Mouse (Mus musculus) heart, adult 18-20 months (tissue): ENCODE results near the gene Aqr. TPM values are rescaled to one million over a fixed set of nuclear protein-coding genes. Genes with fewer than 3 reads are reported as not detected.

Experiments
- DNase-seq, 2 experiments: peaks; one replicate each; pipeline ENCODE4 v3.0.0; 2021 to 2022; ENCODE audit warnings: mixed read lengths in 1 of 2
- microRNA-seq, 2 experiments: library from miRNA; unstranded; fragments of <30 nt; microRNA quantifications; one replicate each; pipeline ENCODE4 v1.2.0; 2022
- total RNA-seq, 2 experiments: library from RNA; stranded (reverse); gene quantifications; 2 replicates each; pipeline ENCODE4 v1.2.3; 2021

Gene Aqr
- total RNA-seq, 2 experiments from 2014 or later, result 17.2 to 20.5 TPM

- no peak for DNase-seq
Observed at GRCm38 (mm10) chr2:114064004-114064403, 122.8 kb downstream of the Aqr start.

DNA sequence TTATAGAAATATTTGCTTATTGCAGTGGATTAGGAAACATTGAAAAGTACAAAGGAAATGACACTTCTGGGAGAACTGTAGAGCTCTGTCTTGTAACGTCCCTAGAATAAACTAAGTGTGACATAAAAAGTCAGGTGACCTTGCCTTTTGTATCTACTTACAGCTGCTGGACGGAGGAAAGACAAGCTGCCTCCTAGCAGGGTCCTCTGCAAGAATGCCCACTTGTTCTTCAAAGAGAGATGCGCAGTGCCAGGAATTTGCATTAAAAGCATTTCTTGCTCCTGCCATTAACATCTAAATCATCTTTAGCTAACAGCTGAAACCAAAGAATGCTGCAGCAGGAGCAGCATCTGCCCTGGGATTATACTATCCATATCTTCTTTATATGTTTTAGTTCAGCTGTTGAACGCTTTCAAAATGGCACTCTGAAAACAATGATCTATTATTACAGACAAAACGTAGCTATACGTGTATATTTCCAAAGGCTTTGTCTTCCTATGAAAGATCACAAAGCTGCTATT is 126.7 kb downstream of the Aqr start:
- DNase-seq, result no peak

GRCm38 (mm10) chr2:114059608-114060007 is 127.2 kb downstream of the Aqr start:
- no peak for DNase-seq

GRCm38 (mm10) chr2:114058226-114058796 is 128.5 kb downstream of the Aqr start:
- peak in 1 of 2 experiments; percentile 55 for DNase-seq

GRCm38 (mm10) chr2:114057303-114057853 is 129.4 kb downstream of the Aqr start:
- DNase-seq, result peak; percentile 90 to 91

DNA sequence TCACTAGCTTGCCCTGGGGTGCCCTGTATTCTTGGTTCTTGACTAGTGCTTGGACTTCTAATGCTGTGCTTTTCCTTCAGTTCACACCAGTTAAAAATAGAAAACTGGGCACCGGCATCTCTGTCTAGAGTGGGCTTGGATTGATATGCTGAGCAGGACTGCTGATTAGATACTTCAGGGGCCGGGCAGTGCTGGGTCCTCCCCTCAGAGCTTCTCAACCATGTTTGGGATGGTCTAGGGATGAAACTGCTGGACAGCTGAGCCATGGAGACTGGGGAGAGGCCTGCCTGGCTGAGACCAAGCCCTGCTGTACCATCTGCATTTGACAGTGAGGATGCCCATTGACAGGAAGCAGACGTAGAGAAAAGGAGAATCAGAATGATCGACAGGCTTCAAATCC is 132.7 kb downstream of the Aqr start:
- peak; percentile 67 to 85 for DNase-seq

DNA sequence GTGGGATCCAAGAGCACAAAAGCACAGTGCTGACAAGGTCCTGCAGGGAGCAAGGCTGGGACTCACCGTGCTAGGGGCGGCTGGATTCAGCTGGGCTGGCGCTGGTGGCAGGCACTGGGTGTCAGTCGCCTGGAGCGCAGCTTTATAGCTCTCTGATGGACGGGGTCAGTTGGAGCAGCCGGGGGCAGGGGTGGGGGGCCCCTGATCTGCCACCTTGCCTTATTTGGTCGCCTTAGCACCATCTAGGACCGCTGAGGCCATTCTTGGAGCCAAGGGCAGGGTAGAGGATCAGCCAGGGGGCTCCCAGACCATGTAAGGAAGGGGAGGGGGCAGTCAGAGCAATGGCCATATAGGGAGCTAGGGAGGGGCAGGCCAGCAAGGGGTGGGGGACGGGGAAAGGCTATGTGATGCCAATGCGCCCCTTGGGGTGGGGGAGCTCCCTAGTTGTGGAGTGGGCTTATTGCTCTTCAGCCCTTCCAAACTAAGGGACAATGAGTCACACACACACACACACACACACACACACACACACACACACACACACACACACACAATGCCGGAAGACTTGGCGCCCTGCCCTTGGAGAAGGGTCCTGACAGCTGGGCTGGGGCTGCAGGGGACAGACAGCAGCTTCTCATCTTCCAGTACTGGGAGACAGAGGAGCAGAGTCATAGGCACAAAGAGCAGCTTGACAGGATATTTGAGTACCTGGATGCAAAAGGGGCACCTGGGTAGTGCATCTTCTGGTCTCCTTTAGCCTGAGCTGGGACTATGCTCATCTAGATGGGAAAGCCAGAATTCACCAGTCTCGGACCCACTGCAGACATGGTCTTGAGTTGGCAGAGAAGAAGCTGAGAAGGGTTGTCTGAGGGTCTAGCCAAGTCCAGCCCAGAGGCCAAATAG is 133.9 kb downstream of the Aqr start, which contains the start of gene Actc1:
TSS of gene Actc1 (minus strand) at position 853 of the 903 bp plus-strand sequence.
- peak; percentile 56 to 64 for DNase-seq

- DNase-seq, result no peak
Observed at GRCm38 (mm10) chr2:114051871-114052241, 135.0 kb downstream of the Aqr start.

Small RNA genes lying within 50 kb of the gene (microRNA-seq; reads per million reads assigned to microRNA genes)
- gene Mir7002, result 0 reads per million in 2 experiments

Other genes starting within 250 kb of the Aqr start
- not detected for gene Gjd2, start 173.4 kb downstream of the Aqr start, total RNA-seq
- gene Actc1, start 133.5 kb downstream of the Aqr start, total RNA-seq, result over 10,000 TPM; 12,452 to 13,048 TPM
- 10 to 100 TPM; 16.6 to 20.0 TPM for gene Zfp770, start 14.4 kb upstream of the Aqr start, total RNA-seq